Mouse (Mus musculus): ENCODE data around the gene Lrrc61.

The Lrrc61 gene

DNA sequence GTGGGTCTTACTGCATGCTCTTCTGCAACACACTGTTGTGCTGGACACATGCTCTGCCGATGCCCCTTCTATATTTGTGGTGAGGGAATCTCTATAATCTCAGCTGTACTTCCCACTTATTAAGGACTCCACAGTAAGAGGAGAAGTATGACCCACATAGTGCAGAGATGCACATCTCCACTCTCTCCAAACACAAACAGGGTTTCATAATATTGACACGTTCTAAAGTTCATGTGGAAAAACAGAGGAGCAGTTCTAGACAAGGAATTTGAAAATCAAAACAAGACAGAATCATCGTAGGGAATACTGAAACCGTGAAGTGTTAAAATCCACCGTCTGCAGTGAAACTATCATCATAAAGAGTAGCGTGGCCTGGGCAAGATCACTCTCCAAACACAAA is 37.3 kb downstream of the Lrrc61 start:
- 89% methylated on average over 6 of the region's 6 CpGs for WGBS

DNA sequence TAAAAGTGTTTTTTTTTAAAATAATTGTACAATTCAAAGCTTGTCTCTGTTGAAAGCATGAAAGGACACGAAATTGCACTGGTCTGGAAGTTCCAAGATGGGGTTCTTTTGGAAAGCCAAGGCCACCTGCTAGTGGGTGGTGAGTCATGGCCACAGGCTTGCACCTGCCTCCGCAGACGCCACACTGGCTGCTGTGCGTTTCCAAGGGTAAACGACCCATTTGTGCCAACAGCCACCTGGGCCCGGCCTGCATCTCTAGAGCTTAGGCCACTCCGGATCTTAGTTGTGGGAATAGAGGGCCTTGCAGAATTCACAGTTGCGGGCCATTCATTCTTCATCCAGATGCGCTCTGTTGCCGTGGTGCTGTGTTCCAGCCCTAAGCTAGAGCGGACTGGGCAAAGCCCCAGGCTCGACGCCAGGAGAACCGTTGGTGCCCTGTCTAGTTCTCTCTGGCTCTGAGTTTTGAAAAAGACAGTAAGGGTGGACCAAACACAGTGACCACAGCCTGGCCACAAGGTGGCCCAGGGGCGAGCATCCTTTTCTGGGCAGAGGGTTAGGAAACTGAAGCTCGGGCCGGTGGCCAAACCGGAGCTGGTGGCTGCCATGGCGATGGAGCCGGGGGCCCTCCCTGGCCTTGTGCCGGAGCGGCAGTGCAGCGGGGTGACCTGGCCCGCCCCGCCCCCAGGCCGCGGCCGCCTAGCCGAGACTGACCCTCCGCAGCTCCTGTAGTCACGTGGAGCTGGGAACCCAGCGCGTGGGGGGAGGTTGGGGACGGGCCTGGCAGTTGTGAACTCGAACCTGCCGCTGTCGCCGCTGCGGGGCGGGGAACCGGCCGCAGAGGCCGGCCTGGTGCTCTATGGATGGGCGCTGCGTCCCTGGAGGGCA is 38.8 kb downstream of the Lrrc61 start, which contains the start of the genes Repin1 and Gm44965:
Repin1 (plus strand) TSS at position 726 of the 885 bp plus-strand sequence.
Gm44965 (plus strand) TSS at position 784 of the 885 bp plus-strand sequence.
- WGBS, result 3% methylated on average over 45 of the region's 45 CpGs

DNA sequence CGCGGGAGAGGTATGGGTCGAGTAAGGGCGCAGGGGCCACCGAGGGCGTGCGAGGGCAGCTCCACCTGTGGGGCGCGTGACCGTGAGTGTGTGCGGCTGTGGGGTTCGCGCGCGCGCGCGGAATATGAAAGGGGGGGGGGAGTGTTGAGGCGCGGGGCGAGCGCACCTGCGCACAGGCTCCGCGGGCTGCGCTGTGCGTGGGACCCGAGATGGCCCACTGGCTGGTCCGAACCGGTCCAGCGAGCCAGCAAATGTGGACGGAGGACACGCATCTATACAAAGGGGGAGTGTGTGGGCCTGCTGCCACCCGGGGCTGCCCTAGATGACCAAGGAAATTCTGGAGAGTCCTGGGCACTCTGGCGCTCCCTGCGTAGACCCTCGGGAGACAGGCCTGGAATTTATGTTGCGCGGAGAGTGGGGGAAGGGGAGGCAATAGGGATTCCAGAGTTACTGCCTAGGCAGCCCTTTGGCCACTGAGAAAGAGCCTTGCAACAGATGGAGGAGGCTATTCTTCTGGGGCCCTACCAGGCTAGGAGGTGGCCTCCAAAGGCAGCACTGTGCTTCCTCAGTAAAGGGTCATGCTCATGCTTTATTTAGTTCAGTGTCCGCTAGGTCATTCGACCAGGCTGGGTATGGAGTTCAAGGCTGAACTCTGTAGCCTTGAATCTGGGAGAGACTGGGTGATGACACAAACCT is 39.6 kb downstream of the Lrrc61 start:
- WGBS, result 1% methylated on average over 38 of the region's 41 CpGs

DNA sequence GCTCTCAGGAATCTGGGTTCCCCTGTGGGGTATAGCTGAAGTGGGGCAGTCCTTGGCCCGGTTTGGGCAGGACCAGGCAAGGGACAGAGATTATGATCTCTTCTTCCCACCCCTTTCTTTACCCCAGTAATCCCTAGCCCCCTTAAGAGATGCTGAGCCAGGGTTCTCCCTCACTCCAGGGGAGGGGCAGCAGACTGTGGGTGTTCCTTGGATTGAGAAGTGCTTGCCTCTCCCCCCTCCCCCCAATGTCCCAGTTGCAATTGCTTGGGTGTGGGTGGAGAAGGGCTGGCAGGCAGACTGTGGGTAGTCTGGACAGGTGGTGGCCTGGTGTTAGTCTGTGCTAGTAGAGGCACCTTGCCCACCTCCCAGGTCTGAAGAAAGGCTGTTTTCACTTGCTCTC is 40.7 kb downstream of the Lrrc61 start:
- 50% methylated on average over 1 of the region's 1 CpGs for WGBS

DNA sequence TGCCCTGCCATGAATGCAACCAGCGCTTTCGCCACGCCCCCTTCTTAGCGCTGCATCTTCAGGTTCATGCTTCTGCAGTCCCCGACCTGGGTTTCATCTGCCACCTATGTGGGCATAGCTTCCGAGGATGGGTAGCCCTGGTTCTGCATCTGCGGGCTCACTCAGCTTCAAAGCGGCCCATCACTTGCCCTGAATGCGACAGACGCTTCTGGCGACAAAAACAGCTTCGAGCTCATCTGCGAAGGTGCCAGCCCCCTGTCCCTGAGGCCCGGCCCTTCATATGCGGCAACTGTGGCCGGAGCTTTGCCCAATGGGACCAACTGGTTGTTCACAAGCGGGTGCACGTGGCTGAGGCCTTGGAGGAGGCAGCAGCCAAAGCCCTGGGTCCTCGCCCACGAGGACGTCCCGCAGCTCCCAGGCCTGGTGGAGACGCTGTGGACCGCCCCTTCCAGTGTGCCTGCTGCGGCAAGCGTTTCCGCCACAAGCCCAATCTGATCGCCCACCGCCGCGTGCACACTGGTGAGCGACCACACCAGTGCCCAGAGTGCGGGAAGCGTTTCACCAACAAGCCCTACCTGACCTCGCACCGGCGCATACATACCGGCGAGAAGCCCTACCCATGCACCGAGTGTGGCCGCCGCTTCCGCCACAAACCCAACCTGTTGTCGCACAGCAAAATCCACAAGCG is 42.1 kb downstream of the Lrrc61 start:
- 96% methylated on average over 45 of the region's 45 CpGs for WGBS

DNA sequence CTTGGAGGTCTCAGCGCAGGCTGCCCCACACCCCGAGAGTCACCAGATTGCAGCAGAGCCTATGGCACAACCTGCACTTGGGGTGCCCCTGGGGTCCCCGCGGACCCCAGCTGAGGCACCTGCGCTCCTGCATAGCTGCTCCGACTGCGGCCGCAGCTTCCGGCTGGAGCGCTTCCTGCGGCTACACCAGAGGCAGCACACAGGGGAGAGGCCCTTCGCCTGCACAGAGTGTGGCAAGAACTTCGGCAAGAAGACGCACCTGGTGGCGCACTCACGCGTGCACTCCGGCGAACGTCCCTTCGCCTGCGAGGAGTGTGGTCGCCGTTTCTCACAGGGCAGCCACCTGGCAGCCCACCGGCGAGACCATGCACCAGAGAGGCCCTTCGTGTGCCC is 42.6 kb downstream of the Lrrc61 start:
- 97% methylated on average over 27 of the region's 27 CpGs for WGBS

DNA sequence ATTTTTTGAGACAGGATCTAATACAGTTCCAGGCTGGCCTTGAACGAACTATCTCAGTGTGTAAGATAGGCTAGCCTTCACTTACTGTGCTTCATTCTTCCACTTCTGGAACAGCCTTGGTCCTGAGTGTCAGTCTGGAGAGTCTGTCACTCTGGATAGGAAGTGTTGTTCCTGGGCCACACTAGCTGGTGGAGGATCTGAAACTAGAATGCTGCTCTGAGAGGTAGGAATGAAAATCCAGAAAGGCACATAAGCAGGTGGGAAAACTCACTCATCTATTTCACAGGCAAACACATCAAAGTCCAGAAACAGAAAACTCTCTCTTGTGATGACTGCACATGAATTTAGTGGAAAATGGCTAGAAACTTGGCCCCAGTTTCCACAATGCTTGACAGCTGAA is 46.0 kb downstream of the Lrrc61 start:
- WGBS, result 95% methylated on average over 1 of the region's 1 CpGs

DNA sequence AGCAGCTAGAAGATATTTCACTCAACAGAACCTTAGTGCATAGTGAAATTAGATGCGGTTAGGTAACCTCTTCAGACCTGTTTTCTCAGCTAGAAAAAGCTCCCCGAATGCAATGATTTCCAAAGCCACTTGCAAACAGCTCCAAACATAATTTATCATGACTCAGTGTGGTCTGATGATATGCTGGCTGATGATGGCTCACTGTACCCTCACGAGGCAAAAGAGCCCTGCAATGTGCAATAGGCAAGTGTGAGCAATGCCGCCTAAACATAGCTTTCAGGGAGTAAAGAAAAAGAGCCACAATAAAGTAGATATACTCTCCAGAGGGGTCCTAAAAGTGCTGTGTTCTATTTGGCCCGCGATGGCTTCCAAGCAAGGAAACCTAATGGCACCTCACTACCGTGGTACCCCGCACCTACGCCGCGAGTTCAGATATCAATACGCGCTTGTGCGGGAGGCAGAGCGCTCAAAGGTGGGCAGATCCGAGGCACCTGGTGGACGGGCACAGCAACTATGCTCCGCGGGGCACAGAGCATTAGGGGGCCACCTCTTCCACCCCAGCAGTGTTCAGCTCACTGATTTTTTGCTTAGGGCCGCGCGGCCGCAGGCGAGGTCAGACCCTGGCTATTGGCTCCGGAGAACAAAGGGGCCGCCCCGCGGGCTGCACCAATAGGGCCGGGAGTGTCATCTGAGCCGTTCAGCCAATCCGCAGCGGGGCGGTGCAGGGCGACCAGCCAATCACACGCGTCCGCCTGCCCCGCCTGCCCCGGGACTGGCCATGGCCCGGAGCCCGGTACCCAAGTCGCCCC is 46.9 kb downstream of the Lrrc61 start, which contains the start of gene Zfp775:
Zfp775 (plus strand) TSS at position 793 of the 809 bp plus-strand sequence.
- WGBS, result 3% methylated on average over 42 of the region's 42 CpGs

DNA sequence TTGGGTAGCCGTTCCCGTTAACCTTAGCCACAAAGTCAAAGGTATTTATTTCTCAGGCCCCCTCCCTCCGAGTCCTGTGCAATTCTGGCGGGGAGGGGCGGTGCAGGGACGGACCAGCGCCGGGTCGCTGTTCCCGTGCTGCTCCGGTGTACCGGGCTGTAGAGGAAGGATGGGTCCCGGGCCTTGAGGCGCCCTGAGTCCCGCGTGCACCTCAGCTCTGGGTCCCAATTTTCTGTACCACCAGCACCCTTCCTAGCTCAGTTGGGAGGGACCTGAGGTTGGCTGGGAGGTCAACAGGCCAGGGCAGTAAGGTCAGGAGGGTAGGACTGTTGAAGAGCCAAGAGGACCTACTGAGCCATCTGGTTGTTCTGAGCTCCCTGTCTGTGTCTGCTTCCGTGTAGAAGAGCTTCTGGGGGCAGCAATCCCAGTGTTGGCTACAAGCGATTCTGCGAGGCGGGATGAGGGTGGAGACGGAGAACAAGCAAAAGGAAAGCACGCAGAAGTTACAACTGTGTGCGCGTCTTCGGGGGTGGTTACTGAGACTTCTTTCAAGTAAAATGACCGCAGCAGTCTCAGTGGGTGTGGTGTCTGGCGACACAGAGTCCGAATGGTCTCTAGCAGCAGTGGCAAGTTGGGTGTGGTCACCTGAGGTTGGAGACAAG is 47.6 kb downstream of the Lrrc61 start:
- WGBS, result under 1% methylated on average over 28 of the region's 28 CpGs

DNA sequence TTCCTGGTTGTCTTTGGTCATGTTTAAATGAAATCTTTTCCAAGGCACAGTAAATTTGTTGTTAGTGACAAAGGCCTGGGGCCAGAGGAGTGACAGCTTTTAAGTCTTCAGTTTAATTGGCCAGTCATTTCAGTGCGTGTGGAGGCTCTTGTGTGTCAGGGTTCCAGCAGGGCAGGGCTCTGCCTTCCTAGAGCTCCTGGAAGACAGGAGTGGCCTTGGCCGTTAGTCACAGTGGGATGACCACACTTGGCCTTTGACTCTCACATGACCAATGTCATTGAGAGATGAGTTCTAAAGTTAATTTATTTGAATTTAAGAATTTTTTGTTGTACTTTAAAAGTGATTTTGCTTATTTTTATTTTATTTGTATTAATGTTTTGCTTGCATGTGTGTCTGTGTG is 53.5 kb downstream of the Lrrc61 start:
- 89% methylated on average over 2 of the region's 2 CpGs for WGBS

DNA sequence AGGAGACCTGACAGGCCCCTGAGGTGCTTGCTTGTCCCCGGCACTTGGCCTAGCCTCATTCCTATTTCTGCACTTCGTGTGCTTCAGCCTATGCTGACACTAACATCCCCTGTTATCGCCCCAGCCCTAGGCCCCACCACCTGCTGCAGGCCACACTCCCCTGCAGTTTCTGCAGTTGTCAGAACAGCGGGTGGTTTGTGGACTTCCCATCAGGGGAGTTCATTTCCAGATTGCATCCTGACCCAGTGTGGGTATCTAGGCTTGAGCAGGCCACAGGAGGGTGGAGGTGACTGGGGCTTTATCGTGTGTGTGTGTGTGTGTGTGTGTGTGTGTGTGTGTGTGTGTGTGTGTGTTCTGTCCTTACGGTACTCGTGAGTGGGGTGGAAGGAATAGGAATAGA is 54.9 kb downstream of the Lrrc61 start:
- WGBS, result 77% methylated on average over 7 of the region's 7 CpGs

DNA sequence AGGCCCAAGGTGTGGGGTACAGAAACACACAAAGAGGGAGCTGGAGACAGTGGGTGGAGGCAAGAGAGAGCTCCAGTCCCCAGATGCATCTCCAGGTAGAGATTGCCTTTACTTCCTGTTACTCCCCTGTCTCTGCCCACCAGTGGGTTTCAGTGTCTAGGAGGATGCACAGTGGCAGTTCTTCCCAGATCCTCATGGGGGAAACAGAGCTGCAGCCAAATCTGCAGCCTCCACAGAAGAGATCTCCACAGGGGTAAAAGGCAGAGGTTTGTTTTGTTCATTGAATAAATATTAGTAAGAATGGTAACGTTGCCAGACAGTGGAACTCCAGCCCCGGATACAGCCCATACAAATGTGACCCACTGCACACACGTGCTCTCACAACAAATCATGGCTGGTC is 56.1 kb downstream of the Lrrc61 start:
- 82% methylated on average over 3 of the region's 3 CpGs for WGBS

DNA sequence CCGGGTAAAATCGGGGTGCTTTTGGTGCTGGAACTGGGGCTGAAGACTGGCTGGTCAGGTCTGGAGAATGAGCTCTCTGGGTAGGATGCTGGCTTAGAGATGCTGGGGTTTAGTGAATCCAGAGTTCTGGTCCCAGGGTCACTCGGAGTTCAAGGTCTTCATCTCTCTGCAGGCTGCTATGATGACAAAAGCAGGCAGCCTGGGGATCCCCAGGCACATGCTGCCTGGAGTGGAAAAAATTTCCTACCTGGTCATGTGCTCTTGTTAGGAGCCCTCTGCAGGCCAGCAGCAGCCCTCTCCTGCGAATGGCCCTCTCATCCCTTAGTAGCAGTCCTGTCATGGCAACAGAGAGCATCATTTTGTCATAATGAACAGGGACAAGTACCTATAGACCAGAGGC is 58.9 kb downstream of the Lrrc61 start:
- WGBS, result 96% methylated on average over 4 of the region's 4 CpGs

DNA sequence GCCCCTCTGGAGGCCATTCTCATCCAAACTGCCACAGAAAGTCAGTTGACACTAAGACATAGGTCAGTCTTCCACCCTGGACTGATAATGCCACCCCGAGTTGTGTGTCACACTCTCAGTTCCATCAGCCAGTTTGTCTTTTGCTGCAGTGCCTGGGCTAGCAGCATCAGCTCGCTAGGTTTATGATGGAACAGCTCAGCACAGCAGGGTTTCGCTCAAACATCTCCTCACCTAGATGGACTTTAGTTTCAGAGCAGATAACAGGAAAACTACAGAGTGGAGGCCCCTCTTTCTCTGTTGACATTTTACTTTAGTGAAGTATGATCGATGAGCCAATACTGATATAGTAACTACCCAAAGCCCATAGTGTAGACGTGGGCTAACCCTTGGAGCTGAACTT is 60.2 kb downstream of the Lrrc61 start:
- WGBS, result 96% methylated on average over 5 of the region's 5 CpGs

DNA sequence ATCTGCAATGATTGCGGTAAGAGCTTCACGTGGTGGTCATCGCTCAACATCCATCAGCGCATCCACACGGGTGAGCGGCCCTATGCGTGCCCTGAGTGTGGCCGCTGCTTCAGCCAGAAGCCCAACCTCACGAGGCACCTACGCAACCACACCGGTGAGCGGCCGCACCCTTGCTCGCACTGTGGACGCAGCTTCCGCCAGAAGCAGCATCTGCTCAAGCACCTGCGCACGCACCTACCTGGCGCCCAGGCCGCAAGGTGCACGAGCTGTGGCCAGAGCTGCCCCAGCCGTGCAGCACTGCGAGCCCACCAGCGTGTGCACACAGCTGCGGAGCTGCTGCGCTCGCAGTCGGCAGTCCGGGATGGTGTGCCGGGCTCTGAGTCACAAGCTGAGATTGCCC is 65.4 kb downstream of the Lrrc61 start:
- WGBS, result 96% methylated on average over 30 of the region's 30 CpGs

Measured in cerebral cortex, adult 2 months (tissue).